20 mouse cellular contexts compared by ENCODE assay signal in genomic region chr15:11114631-11115197, GRCm38 (mm10). TPM values are rescaled to one million over a fixed set of nuclear protein-coding genes. Genes with fewer than 3 reads are reported as not detected.
DNase-seq lines count a peak whose midpoint lies in the region; ATAC-seq and TF ChIP-seq lines count a peak whose summit lies in the region.
"Had no signal": no experiment of that assay in that cellular context is flagged by ENCODE, and none has a peak within 500 bp of the region (broad histone marks: within the 10 kb centered on the region; RNA-seq: fewer than 3 reads in every experiment).

No protein-coding gene starts in this region.

- no peak overlapping the region for H3K4me2 ChIP-seq in neural tube, embryonic 13.5 days
- H3K4me2 ChIP-seq: heart, embryonic 13.5 days; limb, embryonic 13.5 days; liver, embryonic 15.5 days; midbrain, embryonic 13.5 days; stomach, embryonic 15.5 days had no signal

- H3K4me1 ChIP-seq in kidney, adult 2 months (ENCODE audit: control insufficient read depth, insufficient read depth, low read length), result no peaks in the 10 kb centered on the region
- H3K4me1 ChIP-seq in neural tube, embryonic 13.5 days (replicated peaks), result peaks cover 8% of the 10 kb centered on the region
- H3K4me1 ChIP-seq: heart, embryonic 13.5 days; limb, embryonic 13.5 days; liver, embryonic 15.5 days; stomach, embryonic 15.5 days had no signal

- DNase-seq in gastrocnemius, postnatal 25 days, result peak; percentile 20
- DNase-seq in gastrocnemius, postnatal 10 days, result no peak
- DNase-seq in kidney, adult 2 months, result peak; percentile 62
- no peak for DNase-seq in kidney, postnatal 4 days
- DNase-seq in neural tube, embryonic 10.5 days (ENCODE audit: extremely low spot score, low spot score), result no peak
- no peak for DNase-seq in layer of hippocampus, postnatal 14 days (ENCODE audit: low spot score in 2 of 2)
- DNase-seq in urinary bladder, postnatal 10 days (ENCODE audit: low spot score), result no peak
- DNase-seq: adrenal gland, postnatal 36 days; cerebellum, adult 9-11 months; gastrocnemius, postnatal 36 days; lung, postnatal 14 days; spleen, adult 18-20 months had no signal

- no peak for TF ChIP-seq POLR2A in kidney, adult 2 months (IDR thresholded peaks at IDR 0.05; ENCODE audit: low read depth, low read length)

- WGBS in kidney, adult 2 months, result 61% methylated on average over 8 of the region's 8 CpGs
- 18% methylated on average over 8 of the region's 8 CpGs for WGBS in neural tube, embryonic 13.5 days

- ATAC-seq in neural tube, embryonic 13.5 days (ENCODE audit: low read depth), result peak; percentile 32; the same call in 1 of the 2 replicates
- ATAC-seq: activated CD4-positive, CD25-positive, alpha-beta regulatory T cell, adult 4 months; inflammation-experienced regulatory T-cells, adult 6 months; midbrain, embryonic 13.5 days had no signal

- no peak for TF ChIP-seq CTCF in kidney, adult 2 months (conservative IDR thresholded peaks at IDR 0.05; ENCODE audit: insufficient read depth, insufficient read length, low read depth, low read length)

- H3K9ac ChIP-seq in neural tube, embryonic 13.5 days, result no peak overlapping the region
- H3K9ac ChIP-seq: heart, embryonic 13.5 days; limb, embryonic 13.5 days; liver, embryonic 15.5 days; midbrain, embryonic 13.5 days; stomach, embryonic 15.5 days had no signal

- H3K36me3 ChIP-seq in kidney, adult 2 months (ENCODE audit: control insufficient read depth, insufficient read depth, low read length), result no peaks in the 10 kb centered on the region
- H3K36me3 ChIP-seq in neural tube, embryonic 13.5 days, result no peaks in the 10 kb centered on the region
- H3K36me3 ChIP-seq: heart, embryonic 13.5 days; limb, embryonic 13.5 days; liver, embryonic 15.5 days; midbrain, embryonic 13.5 days; stomach, embryonic 15.5 days had no signal

- no peak overlapping the region for H3K27ac ChIP-seq in kidney, adult 2 months (ENCODE audit: insufficient read depth, low read depth, low read length)
- H3K27ac ChIP-seq in neural tube, embryonic 13.5 days (replicated peaks), result no peak overlapping the region
- H3K27ac ChIP-seq: heart, embryonic 13.5 days; limb, embryonic 13.5 days; liver, embryonic 15.5 days; midbrain, embryonic 13.5 days; stomach, embryonic 15.5 days had no signal

- H3K4me3 ChIP-seq in kidney, adult 2 months (ENCODE audit: insufficient read depth, low read depth, low read length), result no peak overlapping the region
- no peak overlapping the region for H3K4me3 ChIP-seq in neural tube, embryonic 13.5 days
- H3K4me3 ChIP-seq: heart, embryonic 13.5 days; limb, embryonic 13.5 days; liver, embryonic 15.5 days; midbrain, embryonic 13.5 days; stomach, embryonic 15.5 days had no signal

- no peaks in the 10 kb centered on the region for H3K27me3 ChIP-seq in kidney, adult 2 months (replicated peaks; ENCODE audit: control insufficient read depth, insufficient read depth, low read length)
- no peaks in the 10 kb centered on the region for H3K27me3 ChIP-seq in neural tube, embryonic 13.5 days
- H3K27me3 ChIP-seq: heart, embryonic 13.5 days; limb, embryonic 13.5 days; liver, embryonic 15.5 days; midbrain, embryonic 13.5 days; stomach, embryonic 15.5 days had no signal

- no peaks in the 10 kb centered on the region for H3K9me3 ChIP-seq in neural tube, embryonic 13.5 days
- H3K9me3 ChIP-seq: heart, embryonic 13.5 days; limb, embryonic 13.5 days; liver, embryonic 15.5 days; midbrain, embryonic 13.5 days; stomach, embryonic 15.5 days had no signal

RNA-seq across cellular contexts. Expression of gene Adamts12, which starts 50.1 kb away (rescaled TPM):
- total RNA-seq in gastrocnemius, postnatal 25 days (2021), result 10 to 100 TPM in 1 of 2 experiments, 1 to 10 TPM in 1; 8.4 to 10.5 TPM
- 10 to 100 TPM; 22.3 to 28.0 TPM for total RNA-seq in gastrocnemius, postnatal 10 days (2021)
- 0.80 TPM in 2 replicates for polyA plus RNA-seq in kidney, adult 2 months (2012; rRNA removed)
- polyA plus RNA-seq in neural tube, embryonic 13.5 days (2015; fragmentation: Nextera tagmentation; extraction: Ambion mirVana), result 2.0 and 2.2 TPM in 2 replicates
- total RNA-seq in layer of hippocampus, postnatal 14 days (2021), result 1 to 10 TPM; 2.5 to 3.0 TPM
- polyA plus RNA-seq: inflammation-experienced regulatory T-cells, adult 6 months had no signal

Comparison
In these comparisons a context has a peak if more than half of its experiments do, and no peak if none do; other contexts are left out.
1. DNase-seq: peak in gastrocnemius, postnatal 25 days (single experiment) and kidney, adult 2 months (single experiment); none in gastrocnemius, postnatal 10 days (single experiment), kidney, postnatal 4 days (0 of 2), neural tube, embryonic 10.5 days (single experiment), layer of hippocampus, postnatal 14 days (0 of 2) and urinary bladder, postnatal 10 days (single experiment).